Mouse (Mus musculus) CH12.LX (cell line): ENCODE data around the gene Trpt1. TPM values are rescaled to one million over a fixed set of nuclear protein-coding genes. Genes with fewer than 3 reads are reported as not detected.

Source experiments
- DNase-seq: peaks from one replicate; pipeline ENCODE4 v3.0.0-alpha.2; 2013; ENCODE audit errors: extremely low read depth
- H3K27ac ChIP-seq: 2 replicates; pipeline ENCODE4 v1.5.1; 2012; ENCODE audit warnings: low read depth, mild to moderate bottlenecking, control low read depth, moderate library complexity; ENCODE audit not compliant: insufficient read depth
- H3K27me3 ChIP-seq: replicated peaks from 2 replicates; pipeline ENCODE3; 2012; ENCODE audit warnings: inconsistent platforms
- H3K36me3 ChIP-seq, 2 experiments: replicated peaks in 1 of 2; 2 replicates each; pipeline versions ENCODE3 to v1.6.1; 2012; ENCODE audit warnings: inconsistent platforms in 1 of 2, low read length in 1 of 2, mild to moderate bottlenecking in 1 of 2, mixed read lengths in 1 of 2, moderate library complexity in 1 of 2; ENCODE audit not compliant: control insufficient read depth in 1 of 2, insufficient read depth in 1 of 2
- H3K4me1 ChIP-seq, 2 experiments: 2 replicates each; pipeline ENCODE4 v1.6.1; 2012; ENCODE audit warnings: inconsistent platforms in 1 of 2, moderate library complexity in 1 of 2; ENCODE audit not compliant: insufficient read depth in 2 of 2, control insufficient read depth in 1 of 2
- H3K4me2 ChIP-seq: 2 replicates; pipeline ENCODE4 v1.6.1; 2012; ENCODE audit warnings: low read depth, mild to moderate bottlenecking, control low read depth; ENCODE audit not compliant: poor library complexity, insufficient read depth, severe bottlenecking
- H3K4me3 ChIP-seq, 3 experiments: fragments of 150-350 bp in 1 of 3; sonication (generic) in 1 of 3; replicated peaks in 1 of 3; 2 replicates each; pipeline versions ENCODE3 to v1.5.1; 2011 to 2012; ENCODE audit warnings: low read depth in 2 of 3, low read length in 2 of 3, mild to moderate bottlenecking in 2 of 3, moderate library complexity in 2 of 3, control low read depth in 1 of 3, improper control_type of control experiment in 1 of 3, inconsistent platforms in 1 of 3, mixed read lengths in 1 of 3; ENCODE audit not compliant: poor library complexity in 1 of 3
- H3K79me2 ChIP-seq: replicated peaks from 2 replicates; pipeline ENCODE4 v1.6.1; 2012; ENCODE audit warnings: mild to moderate bottlenecking, moderate library complexity; ENCODE audit not compliant: control insufficient read depth, poor library complexity, insufficient read depth, severe bottlenecking; ENCODE audit errors: extremely low read depth
- H3K9ac ChIP-seq: 2 replicates; pipeline ENCODE4 v1.6.1; 2012; ENCODE audit warnings: low read depth, mild to moderate bottlenecking, control low read depth, moderate library complexity; ENCODE audit not compliant: insufficient read depth
- H3K9me3 ChIP-seq: replicated peaks from 2 replicates; pipeline ENCODE3; 2012; ENCODE audit warnings: low read length, inconsistent platforms, mixed read lengths
- BHLHE40 ChIP-seq: IDR thresholded peaks from 2 replicates; pipeline ENCODE4 v1.6.1; 2011; ENCODE audit warnings: mild to moderate bottlenecking, low read depth, low read length, improper control_type of control experiment
- CHD2 ChIP-seq: IDR thresholded peaks from 2 replicates; pipeline ENCODE4 v1.6.1; 2011; ENCODE audit warnings: low read length, improper control_type of control experiment
- CTCF ChIP-seq, 2 experiments: IDR thresholded peaks in 1 of 2; conservative IDR thresholded peaks in 1 of 2; 2 replicates each; pipeline ENCODE4 v1.5.1; 2011 to 2012; ENCODE audit warnings: low read depth in 2 of 2, low read length in 2 of 2, improper control_type of control experiment in 1 of 2, inconsistent platforms in 1 of 2, mild to moderate bottlenecking in 1 of 2, moderate library complexity in 1 of 2
- E2F4 ChIP-seq: IDR thresholded peaks from 2 replicates; pipeline ENCODE4 v1.6.1; 2011; ENCODE audit warnings: low read depth, low read length, improper control_type of control experiment; ENCODE audit not compliant: insufficient replicate concordance
- ELF1 ChIP-seq: IDR thresholded peaks from 2 replicates; pipeline ENCODE4 v1.6.1; 2014; ENCODE audit warnings: low read depth, mild to moderate bottlenecking, inconsistent platforms, low read length, improper control_type of control experiment
- EP300 ChIP-seq: IDR thresholded peaks from 2 replicates; pipeline ENCODE4 v1.6.1; 2011; ENCODE audit warnings: low read length, improper control_type of control experiment
- GABPA ChIP-seq: IDR thresholded peaks from 2 replicates; pipeline ENCODE4 v1.6.1; 2012; ENCODE audit warnings: low read depth, low read length, improper control_type of control experiment, inconsistent platforms; ENCODE audit not compliant: insufficient replicate concordance
- HCFC1 ChIP-seq: IDR thresholded peaks from 2 replicates; pipeline ENCODE4 v1.6.1; 2012; ENCODE audit warnings: low read depth, mild to moderate bottlenecking, inconsistent platforms, low read length, improper control_type of control experiment
- IRF4 ChIP-seq: IDR thresholded peaks from 2 replicates; pipeline ENCODE4 v1.6.1; 2014; ENCODE audit warnings: low read depth, mild to moderate bottlenecking, inconsistent platforms, low read length, improper control_type of control experiment
- JUN ChIP-seq: IDR thresholded peaks from 2 replicates; pipeline ENCODE4 v1.6.1; 2011; ENCODE audit warnings: low read depth, mild to moderate bottlenecking, low read length, improper control_type of control experiment, moderate library complexity; ENCODE audit not compliant: insufficient read depth
- JUND ChIP-seq: conservative IDR thresholded peaks from 2 replicates; pipeline ENCODE4 v1.6.1; 2011; ENCODE audit warnings: low read depth, low read length, improper control_type of control experiment
- KAT2A ChIP-seq: IDR thresholded peaks from 2 replicates; pipeline ENCODE4 v1.6.1; 2012; ENCODE audit warnings: low read length, improper control_type of control experiment, inconsistent platforms; ENCODE audit not compliant: insufficient replicate concordance
- MAFK ChIP-seq: IDR thresholded peaks from 2 replicates; pipeline ENCODE4 v1.6.1; 2011; ENCODE audit warnings: low read length, improper control_type of control experiment; ENCODE audit not compliant: insufficient replicate concordance
- MAZ ChIP-seq: IDR thresholded peaks from 2 replicates; pipeline ENCODE4 v1.6.1; 2012; ENCODE audit warnings: low read depth, mild to moderate bottlenecking, inconsistent platforms, low read length, improper control_type of control experiment, moderate library complexity
- MEF2A ChIP-seq: IDR thresholded peaks from 2 replicates; pipeline ENCODE4 v1.6.1; 2014; ENCODE audit warnings: low read depth, mild to moderate bottlenecking, inconsistent platforms, low read length, improper control_type of control experiment, borderline replicate concordance
- MXI1 ChIP-seq: IDR thresholded peaks from 2 replicates; pipeline ENCODE4 v1.6.1; 2011; ENCODE audit warnings: mild to moderate bottlenecking, low read depth, low read length, improper control_type of control experiment
- MYC ChIP-seq: IDR thresholded peaks from 2 replicates; pipeline ENCODE4 v1.6.1; 2011; ENCODE audit warnings: low read depth, mild to moderate bottlenecking, improper control_type of control experiment, low read length
- NELFE ChIP-seq: IDR thresholded peaks from 2 replicates; pipeline ENCODE4 v1.6.1; 2011; ENCODE audit warnings: low read depth, low read length, improper control_type of control experiment
- NRF1 ChIP-seq: IDR thresholded peaks from 2 replicates; pipeline ENCODE4 v1.6.1; 2014; ENCODE audit warnings: low read depth, mild to moderate bottlenecking, inconsistent platforms, low read length, improper control_type of control experiment, moderate library complexity
- PAX5 ChIP-seq: IDR thresholded peaks from 2 replicates; pipeline ENCODE4 v1.6.1; 2012; ENCODE audit warnings: low read length, inconsistent platforms, mixed read lengths
- POLR2AphosphoS2 ChIP-seq: IDR thresholded peaks from 2 replicates; pipeline ENCODE4 v1.6.1; 2011; ENCODE audit warnings: low read depth, low read length, improper control_type of control experiment
- RCOR1 ChIP-seq: conservative IDR thresholded peaks from 2 replicates; pipeline ENCODE4 v1.6.1; 2012; ENCODE audit warnings: low read depth, mild to moderate bottlenecking, inconsistent platforms, low read length, improper control_type of control experiment
- SIN3A ChIP-seq: IDR thresholded peaks from 2 replicates; pipeline ENCODE4 v1.6.1; 2012; ENCODE audit warnings: low read length, improper control_type of control experiment, inconsistent platforms
- SMC3 ChIP-seq: IDR thresholded peaks from 2 replicates; pipeline ENCODE4 v1.6.1; 2011; ENCODE audit warnings: low read depth, low read length, improper control_type of control experiment
- TBP ChIP-seq: conservative IDR thresholded peaks from 2 replicates; pipeline ENCODE4 v1.6.1; 2011; ENCODE audit warnings: low read depth, low read length, improper control_type of control experiment
- UBTF ChIP-seq: IDR thresholded peaks from 2 replicates; pipeline ENCODE4 v1.6.1; 2012; ENCODE audit warnings: low read depth, mild to moderate bottlenecking, inconsistent platforms, low read length, improper control_type of control experiment, moderate library complexity
- ZMIZ1 ChIP-seq: IDR thresholded peaks from 2 replicates; pipeline ENCODE4 v1.6.1; 2012; ENCODE audit warnings: low read depth, mild to moderate bottlenecking, inconsistent platforms, low read length, improper control_type of control experiment
- ZNF384 ChIP-seq: IDR thresholded peaks from 2 replicates; pipeline ENCODE4 v1.6.1; 2012; ENCODE audit warnings: low read depth, low read length, improper control_type of control experiment, inconsistent platforms
- dilution Hi-C: fragments of 300-500 bp; cut with MboI; formaldehyde crosslinking; loops from 2 replicates; pipeline ENCODE4 v1.14.3; 2020; ENCODE audit warnings: low sequenced_read_pairs; ENCODE audit not compliant: extremely low pct_unique_long_range_greater_than_20kb, extremely low pct_ligation_motif_present
- in situ Hi-C: fragments of 300-500 bp; cut with MboI; formaldehyde crosslinking; loops from 3 replicates; pipeline ENCODE4 v1.14.3; 2019; ENCODE audit warnings: low sequenced_read_pairs, low pct_ligation_motif_present, low pct_unique_long_range_greater_than_20kb, mixed read lengths
- polyA plus RNA-seq: library from polyadenylated mRNA; unstranded; fragments of >175 nt; gene quantifications from 2 replicates; pipeline ENCODE4 v1.2.1, GENCODE M21; 2012; ENCODE audit warnings: low read depth; ENCODE audit not compliant: insufficient read length
- total RNA-seq, 2 experiments: library from RNA; depleted of rRNA; stranded (reverse); fragments of 300-350 nt in 1 of 2; fragments of >200 nt in 1 of 2; gene quantifications; 2 replicates each; pipeline ENCODE4 v1.2.3; 2012 to 2014

Gene Trpt1
- total and polyA plus RNA-seq, 3 experiments = 3.1 to 4.7 (median 3.4) TPM

DNA sequence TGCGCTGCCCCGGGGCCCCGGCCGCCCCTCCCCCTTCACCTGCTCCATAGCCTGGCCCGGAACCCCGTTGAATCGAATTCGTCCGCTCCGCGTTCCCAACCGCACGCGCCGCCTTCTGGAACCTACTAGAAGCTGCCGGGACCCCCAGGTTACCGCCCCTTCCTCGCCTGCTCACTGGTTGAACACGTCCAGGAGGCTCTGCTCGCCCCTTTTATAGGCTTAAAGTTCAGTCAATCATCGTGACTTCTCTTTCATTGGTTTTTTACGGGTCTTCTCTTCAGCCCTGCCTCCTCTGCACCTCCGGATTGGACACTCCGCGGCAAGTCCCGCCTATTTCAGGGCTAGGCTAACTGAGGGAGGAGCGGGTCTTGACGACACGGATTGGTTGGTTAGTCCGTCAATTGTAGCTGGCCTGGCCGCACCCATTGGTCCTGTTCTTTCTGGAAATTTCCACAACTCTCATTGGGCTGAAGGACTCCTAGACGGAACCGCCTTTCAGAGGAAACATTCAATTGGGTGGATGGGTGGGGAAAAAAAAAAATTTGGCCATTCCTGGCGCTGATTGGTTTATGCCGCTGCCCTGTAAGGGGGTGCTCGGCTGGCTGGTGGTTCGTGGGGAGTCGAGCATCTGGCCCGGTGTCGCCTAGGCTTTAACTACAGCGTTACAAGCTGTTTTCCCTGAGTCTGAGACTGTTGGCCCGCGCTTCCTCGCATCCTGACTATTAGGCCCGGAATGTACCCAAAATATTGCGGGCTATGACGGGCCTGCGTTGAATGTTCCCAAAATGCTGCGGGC, 44.1 kb downstream of the Trpt1 start, which contains the start of gene Stip1 (continued):
- TF ChIP-seq MEF2A = no peak
- no peak for TF ChIP-seq JUND
- TF ChIP-seq MYC = 0 out of 2 replicates have a peak, but pooled peaks have one; percentile 71
- TF ChIP-seq NELFE = peak; percentile 92
- TF ChIP-seq MAZ = 0 out of 2 replicates have a peak, but pooled peaks have one; percentile 20
- TF ChIP-seq PAX5 = no peak
- TF ChIP-seq BHLHE40 = peak; percentile 34; the same call in 1 of the 2 replicates
- no peak for TF ChIP-seq JUN
- peak; percentile 37; the same call in 1 of the 2 replicates for TF ChIP-seq NRF1
- TF ChIP-seq SMC3 = no peak
- no peak; the same call in 1 of the 2 replicates for TF ChIP-seq E2F4
- TF ChIP-seq ELF1 = peak; percentile 72
- TF ChIP-seq GABPA = no peak
- TF ChIP-seq TBP = peak; percentile 77
- TF ChIP-seq RCOR1 = no peak
- peak; percentile 98 for TF ChIP-seq CHD2
- TF ChIP-seq MAFK = no peak
- TF ChIP-seq SIN3A = no peak
- 0 out of 2 replicates have a peak, but pooled peaks have one; percentile 61 for TF ChIP-seq KAT2A
- peak in 1 of 2 experiments; percentile 47; a peak in 2 of 4 replicates for TF ChIP-seq CTCF (conservative IDR thresholded peaks at IDR 0.05 in 1 of 2, IDR thresholded peaks at IDR 0.05 in 1 of 2; ENCODE audit: low read depth in 2 of 2, low read length in 2 of 2)
- peak; percentile 80; the same call in 1 of the 2 replicates for TF ChIP-seq ZMIZ1
- TF ChIP-seq, all 38 proteins: peak for 20

GRCm38 (mm10) chr19:7040637-7041130, 44.8 kb downstream of the Trpt1 start:
- in situ Hi-C loops (no loop called here), dilution Hi-C loops (no loop called here)
- H3K4me3 ChIP-seq = peak overlapping the region; percentile 72 to 88 (median 75)
- H3K79me2 ChIP-seq = peaks cover 39% of the 10 kb centered on the region
- H3K4me1 ChIP-seq = peaks cover 12 to 41% of the 10 kb centered on the region in 2 experiments
- H3K36me3 ChIP-seq = peaks cover 0 to 15% of the 10 kb centered on the region in 2 experiments
- DNase-seq = no peak
- peaks cover 12% of the 10 kb centered on the region for H3K27me3 ChIP-seq
- H3K9me3 ChIP-seq = no peaks in the 10 kb centered on the region
- peak overlapping the region; percentile 53 for H3K27ac ChIP-seq
- peak overlapping the region; percentile 60 for H3K4me2 ChIP-seq
- peak overlapping the region; percentile 79 for H3K9ac ChIP-seq
- TF ChIP-seq POLR2AphosphoS2 (no peak), UBTF (no peak), MXI1 (no peak), NRF1 (no peak), SIN3A (no peak), HCFC1 (no peak), RCOR1 (no peak), ELF1 (no peak), PAX5 (no peak), ZNF384 (no peak), ZMIZ1 (no peak), E2F4 (no peak), SMC3 (no peak), CTCF (conservative IDR thresholded peaks at IDR 0.05 in 1 of 2, IDR thresholded peaks at IDR 0.05 in 1 of 2; ENCODE audit: low read depth in 2 of 2, low read length in 2 of 2) (no peak), EP300 (no peak), IRF4 (no peak)
